Mouse (Mus musculus): ENCODE results near the gene Sept3.

- TF ChIP-seq CTCF (IDR thresholded peaks at IDR 0.05; ENCODE audit: control insufficient read depth, insufficient read depth, insufficient replicate concordance, low read depth, low read length) (no peak), POLR2A (IDR thresholded peaks at IDR 0.05; ENCODE audit: control insufficient read depth, low read depth, low read length) (no peak; the same call in 1 of the 2 replicates)
These were observed 18.7 kb upstream of the Sept3 start for GRCm38 (mm10) chr15:82255944-82256383.

All from testis, adult 2 months (tissue).